Mouse (Mus musculus): Measurements from ENCODE around the gene Top1. TPM values are rescaled to one million over a fixed set of nuclear protein-coding genes. Genes with fewer than 3 reads are reported as not detected.
"Not testable (repeated sequence)": the region's sequence is repeated elsewhere in the genome, so short reads cannot be mapped to it uniquely, and the experiment has no call there.

Gene Top1
- polyA plus RNA-seq, 1 experiment, result 21.5 TPM

GRCm38 (mm10) chr2:160658811-160659210 is 13.1 kb downstream of the Top1 start:
- no peak for TF ChIP-seq CEBPB (IDR thresholded peaks at IDR 0.05; ENCODE audit: low read depth)
- TF ChIP-seq USF1 (IDR thresholded peaks at IDR 0.05; ENCODE audit: low read depth), result no peak
- no peak for TF ChIP-seq CTCF (IDR thresholded peaks at IDR 0.05; ENCODE audit: control insufficient read depth, insufficient read depth, insufficient read length)
- no peak for TF ChIP-seq MYOD1 (IDR thresholded peaks at IDR 0.05; ENCODE audit: control insufficient read depth, insufficient read length, low read depth)
- no peak for TF ChIP-seq MAX (IDR thresholded peaks at IDR 0.05)
- no peak for TF ChIP-seq MYOG (IDR thresholded peaks at IDR 0.05; ENCODE audit: control insufficient read depth, extremely low read depth, insufficient read length)
- Histone ChIP-seq H3K27me3 (ENCODE audit: control insufficient read depth, insufficient read depth, insufficient read length) (no peaks in the 10 kb centered on the region), H3ac (ENCODE audit: control insufficient read depth, insufficient read length, low read depth) (no peak overlapping the region), H3K36me3 (ENCODE audit: control insufficient read depth, insufficient read depth) (peaks cover 54% of the 10 kb centered on the region), H3K4me3 (ENCODE audit: insufficient read depth, poor library complexity, severe bottlenecking) (no peak overlapping the region), H3K79me2 (ENCODE audit: control insufficient read depth, insufficient read depth) (peaks cover 100% of the 10 kb centered on the region), H3K79me3 (ENCODE audit: low read depth) (peaks cover 86% of the 10 kb centered on the region)

- Histone ChIP-seq H3K4me3 (ENCODE audit: insufficient read depth, poor library complexity, severe bottlenecking) (no peak overlapping the region), H3K36me3 (ENCODE audit: control insufficient read depth, insufficient read depth) (peaks cover 48% of the 10 kb centered on the region), H3K27me3 (ENCODE audit: control insufficient read depth, insufficient read depth, insufficient read length) (no peaks in the 10 kb centered on the region), H3K79me3 (ENCODE audit: low read depth) (peaks cover 84% of the 10 kb centered on the region), H3K79me2 (ENCODE audit: control insufficient read depth, insufficient read depth) (peaks cover 100% of the 10 kb centered on the region), H3ac (ENCODE audit: control insufficient read depth, insufficient read length, low read depth) (no peak overlapping the region)
- TF ChIP-seq CEBPB (IDR thresholded peaks at IDR 0.05; ENCODE audit: low read depth) (no peak), CTCF (IDR thresholded peaks at IDR 0.05; ENCODE audit: control insufficient read depth, insufficient read depth, insufficient read length) (no peak), MYOD1 (IDR thresholded peaks at IDR 0.05; ENCODE audit: control insufficient read depth, insufficient read length, low read depth) (no peak), FOSL1 (IDR thresholded peaks at IDR 0.05; ENCODE audit: insufficient read depth, low read length, poor library complexity, severe bottlenecking) (no peak), MAX (IDR thresholded peaks at IDR 0.05) (no peak), USF1 (IDR thresholded peaks at IDR 0.05; ENCODE audit: low read depth) (no peak), MYOG (IDR thresholded peaks at IDR 0.05; ENCODE audit: control insufficient read depth, extremely low read depth, insufficient read length) (no peak)
These were observed 18.7 kb downstream of the Top1 start for GRCm38 (mm10) chr2:160664421-160664820.

GRCm38 (mm10) chr2:160664986-160665385 is 19.3 kb downstream of the Top1 start:
- H3K4me3 ChIP-seq (ENCODE audit: insufficient read depth, poor library complexity, severe bottlenecking); H3ac ChIP-seq (ENCODE audit: control insufficient read depth, insufficient read length, low read depth); H3K27me3 ChIP-seq (ENCODE audit: control insufficient read depth, insufficient read depth, insufficient read length): not testable (repeated sequence)
- Histone ChIP-seq H3K79me2 (ENCODE audit: control insufficient read depth, insufficient read depth) (peaks cover 100% of the 10 kb centered on the region), H3K36me3 (ENCODE audit: control insufficient read depth, insufficient read depth) (peaks cover 48% of the 10 kb centered on the region), H3K79me3 (ENCODE audit: low read depth) (peaks cover 78% of the 10 kb centered on the region)

- no peak overlapping the region for H3K4me3 ChIP-seq (ENCODE audit: insufficient read depth, poor library complexity, severe bottlenecking)
- H3K27me3 ChIP-seq (ENCODE audit: control insufficient read depth, insufficient read depth, insufficient read length), result no peaks in the 10 kb centered on the region
- TF ChIP-seq MAX (IDR thresholded peaks at IDR 0.05) (no peak), FOSL1 (IDR thresholded peaks at IDR 0.05; ENCODE audit: insufficient read depth, low read length, poor library complexity, severe bottlenecking) (no peak), CTCF (IDR thresholded peaks at IDR 0.05; ENCODE audit: control insufficient read depth, insufficient read depth, insufficient read length) (no peak), CEBPB (IDR thresholded peaks at IDR 0.05; ENCODE audit: low read depth) (no peak), MYOD1 (IDR thresholded peaks at IDR 0.05; ENCODE audit: control insufficient read depth, insufficient read length, low read depth) (no peak), USF1 (IDR thresholded peaks at IDR 0.05; ENCODE audit: low read depth) (no peak), MYOG (IDR thresholded peaks at IDR 0.05; ENCODE audit: control insufficient read depth, extremely low read depth, insufficient read length) (no peak)
- no peak overlapping the region for H3ac ChIP-seq (ENCODE audit: control insufficient read depth, insufficient read length, low read depth)
- peaks cover 92% of the 10 kb centered on the region for H3K79me2 ChIP-seq (ENCODE audit: control insufficient read depth, insufficient read depth)
- peaks cover 63% of the 10 kb centered on the region for H3K79me3 ChIP-seq (ENCODE audit: low read depth)
- peaks cover 47% of the 10 kb centered on the region for H3K36me3 ChIP-seq (ENCODE audit: control insufficient read depth, insufficient read depth)
These were observed 21.6 kb downstream of the Top1 start for GRCm38 (mm10) chr2:160667259-160667658.

- TF ChIP-seq MYOG (IDR thresholded peaks at IDR 0.05; ENCODE audit: control insufficient read depth, extremely low read depth, insufficient read length) (no peak), MYOD1 (IDR thresholded peaks at IDR 0.05; ENCODE audit: control insufficient read depth, insufficient read length, low read depth) (no peak), CEBPB (IDR thresholded peaks at IDR 0.05; ENCODE audit: low read depth) (no peak), USF1 (IDR thresholded peaks at IDR 0.05; ENCODE audit: low read depth) (no peak), CTCF (IDR thresholded peaks at IDR 0.05; ENCODE audit: control insufficient read depth, insufficient read depth, insufficient read length) (no peak), FOSL1 (IDR thresholded peaks at IDR 0.05; ENCODE audit: insufficient read depth, low read length, poor library complexity, severe bottlenecking) (no peak), MAX (IDR thresholded peaks at IDR 0.05) (no peak)
- Histone ChIP-seq H3K36me3 (ENCODE audit: control insufficient read depth, insufficient read depth) (peaks cover 87% of the 10 kb centered on the region), H3K79me3 (ENCODE audit: low read depth) (no peaks in the 10 kb centered on the region), H3K27me3 (ENCODE audit: control insufficient read depth, insufficient read depth, insufficient read length) (no peaks in the 10 kb centered on the region), H3K4me3 (ENCODE audit: insufficient read depth, poor library complexity, severe bottlenecking) (no peak overlapping the region), H3ac (ENCODE audit: control insufficient read depth, insufficient read length, low read depth) (no peak overlapping the region), H3K79me2 (ENCODE audit: control insufficient read depth, insufficient read depth) (no peaks in the 10 kb centered on the region)
These were observed 54.6 kb downstream of the Top1 start for GRCm38 (mm10) chr2:160700271-160700670.

GRCm38 (mm10) chr2:160701603-160702002 is 55.9 kb downstream of the Top1 start:
- H3K79me2 ChIP-seq (ENCODE audit: control insufficient read depth, insufficient read depth), result no peaks in the 10 kb centered on the region
- no peak overlapping the region for H3K4me3 ChIP-seq (ENCODE audit: insufficient read depth, poor library complexity, severe bottlenecking)
- H3K27me3 ChIP-seq (ENCODE audit: control insufficient read depth, insufficient read depth, insufficient read length), result no peaks in the 10 kb centered on the region
- peaks cover 87% of the 10 kb centered on the region for H3K36me3 ChIP-seq (ENCODE audit: control insufficient read depth, insufficient read depth)
- H3ac ChIP-seq (ENCODE audit: control insufficient read depth, insufficient read length, low read depth), result no peak overlapping the region
- TF ChIP-seq MYOD1 (IDR thresholded peaks at IDR 0.05; ENCODE audit: control insufficient read depth, insufficient read length, low read depth), result no peak
- no peak for TF ChIP-seq MAX (IDR thresholded peaks at IDR 0.05)
- TF ChIP-seq USF1 (IDR thresholded peaks at IDR 0.05; ENCODE audit: low read depth), result no peak
- no peak for TF ChIP-seq MYOG (IDR thresholded peaks at IDR 0.05; ENCODE audit: control insufficient read depth, extremely low read depth, insufficient read length)
- no peak for TF ChIP-seq FOSL1 (IDR thresholded peaks at IDR 0.05; ENCODE audit: insufficient read depth, low read length, poor library complexity, severe bottlenecking)
- H3K79me3 ChIP-seq (ENCODE audit: low read depth), result no peaks in the 10 kb centered on the region
